Mouse (Mus musculus): ENCODE results near the gene Dctn5.

Gene Dctn5

GRCm38 (mm10) chr7:122163766-122164165, 30.9 kb downstream of the Dctn5 start:
- DNase-seq, result no peak

- no peak for DNase-seq
Measured at GRCm38 (mm10) chr7:122167203-122167602, 34.4 kb downstream of the Dctn5 start.

- no peak for DNase-seq
Measured at GRCm38 (mm10) chr7:122170705-122171104, 37.9 kb downstream of the Dctn5 start.

GRCm38 (mm10) chr7:122171613-122172012, 38.8 kb downstream of the Dctn5 start:
- DNase-seq, result no peak

GRCm38 (mm10) chr7:122180720-122181119, 47.9 kb downstream of the Dctn5 start:
- DNase-seq, result no peak

- DNase-seq, result no peak
Measured at GRCm38 (mm10) chr7:122184569-122184968, 51.7 kb downstream of the Dctn5 start.

- no peak for DNase-seq
Measured at GRCm38 (mm10) chr7:122186043-122186442, 53.2 kb downstream of the Dctn5 start, which contains the start of gene Ern2. Gene Ern2, minus strand, starts transcription at chr7:122186207.

- no peak for DNase-seq
Measured at GRCm38 (mm10) chr7:122189484-122189883, 56.6 kb downstream of the Dctn5 start.

GRCm38 (mm10) chr7:122191097-122191496, 58.3 kb downstream of the Dctn5 start:
- no peak for DNase-seq

GRCm38 (mm10) chr7:122193919-122194318, 61.1 kb downstream of the Dctn5 start:
- DNase-seq, result no peak

- no peak for DNase-seq
Measured at GRCm38 (mm10) chr7:122196771-122197170, 63.9 kb downstream of the Dctn5 start.

GRCm38 (mm10) chr7:122197306-122197705, 64.5 kb downstream of the Dctn5 start:
- DNase-seq, result no peak
